Mouse (Mus musculus) liver, adult 2 months (tissue): Measurements from ENCODE around the gene Gm20388. TPM values are rescaled to one million over a fixed set of nuclear protein-coding genes. Genes with fewer than 3 reads are reported as not detected.

Experiments
- DNase-seq: peaks from one replicate; pipeline ENCODE4 v3.0.0-alpha.2; 2011; ENCODE audit warnings: low read depth, low spot score; ENCODE audit errors: extremely low read depth
- H3K27ac ChIP-seq: fragments of 200-500 bp; replicated peaks from 2 replicates; pipeline ENCODE4 v1.5.1; 2012; ENCODE audit warnings: low read depth, mild to moderate bottlenecking, control low read depth, inconsistent platforms, low read length; ENCODE audit not compliant: insufficient read depth
- H3K27me3 ChIP-seq: fragments of 200-500 bp; 2 replicates; pipeline ENCODE4 v1.6.1; 2012; ENCODE audit warnings: mild to moderate bottlenecking, moderate library complexity, low read length, inconsistent platforms; ENCODE audit not compliant: control insufficient read depth, insufficient read depth
- H3K36me3 ChIP-seq: fragments of 200-500 bp; 2 replicates; pipeline ENCODE4 v1.6.1; 2012; ENCODE audit warnings: low read length, inconsistent platforms; ENCODE audit not compliant: control insufficient read depth, insufficient read depth
- H3K4me1 ChIP-seq: fragments of 200-500 bp; 2 replicates; pipeline ENCODE4 v1.6.1; 2011; ENCODE audit warnings: low read length; ENCODE audit not compliant: control insufficient read depth, insufficient read depth
- H3K4me3 ChIP-seq: fragments of 200-500 bp; 2 replicates; pipeline ENCODE4 v1.5.1; 2011; ENCODE audit warnings: low read depth, mild to moderate bottlenecking, control low read depth, low read length, moderate library complexity; ENCODE audit not compliant: insufficient read depth
- H3K79me2 ChIP-seq: fragments of 200-500 bp; 2 replicates; pipeline ENCODE4 v1.6.1; 2012; ENCODE audit warnings: inconsistent platforms, mild to moderate bottlenecking, low read length, moderate library complexity; ENCODE audit not compliant: control insufficient read depth, insufficient read depth
- H3K9ac ChIP-seq: fragments of 200-500 bp; 2 replicates; pipeline ENCODE4 v1.6.1; 2012; ENCODE audit warnings: low read depth, mild to moderate bottlenecking, control low read depth, inconsistent platforms, low read length
- CTCF ChIP-seq: fragments of 200-500 bp; IDR thresholded peaks from 2 replicates; pipeline ENCODE4 v1.5.1; 2011; ENCODE audit warnings: low read depth, low read length, control low read depth
- POLR2A ChIP-seq: fragments of 200-500 bp; IDR thresholded peaks from 2 replicates; pipeline ENCODE4 v1.6.1; 2011; ENCODE audit warnings: low read length, control low read depth; ENCODE audit not compliant: insufficient read depth; ENCODE audit errors: extremely low read depth
- WGBS: fragments of 180-500 bp; shearing (Covaris S2); methylation state at CpG from one replicate; pipeline ENCODE4 v1.1.7; 2018; 5-methylcytosine and 5-hydroxymethylcytosine counted together
- polyA plus RNA-seq: library from polyadenylated mRNA; depleted of rRNA; stranded (reverse); fragments of >200 nt; gene quantifications from 2 replicates; pipeline ENCODE4 v1.2.3, GENCODE M21; 2012
- total RNA-seq: library from RNA; depleted of rRNA; stranded (reverse); fragments of >200 nt; gene quantifications from 2 replicates; pipeline ENCODE4 v1.2.3, GENCODE M21; 2014

The Gm20388 gene
- total and polyA plus RNA-seq, 2 experiments, result 6.4 to 19.9 TPM

DNA sequence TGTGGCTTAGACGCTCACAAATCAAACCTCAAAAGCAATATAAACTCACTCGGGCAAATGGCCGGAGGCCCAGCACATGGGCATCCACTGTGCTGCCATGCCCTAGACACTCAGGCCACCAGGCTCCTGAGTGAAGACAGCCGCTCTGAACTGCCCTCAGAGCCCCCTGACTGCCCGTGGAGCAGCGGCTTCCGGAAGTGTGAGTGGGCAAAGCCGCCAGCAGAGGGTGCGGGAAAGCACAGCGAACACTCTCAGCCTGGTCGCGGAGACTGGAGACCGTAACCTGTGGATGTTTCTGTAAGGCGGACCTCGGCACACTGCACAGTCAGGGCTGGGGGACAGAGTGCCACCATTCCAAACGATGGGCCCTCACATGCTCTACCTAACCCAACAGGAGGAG lies 1647.9 kb downstream of the Gm20388 start:
- no peaks in the 10 kb centered on the region for H3K27me3 ChIP-seq
- 93% methylated on average over 16 of the region's 16 CpGs for WGBS
- H3K36me3 ChIP-seq, result peaks cover 7% of the 10 kb centered on the region; the same call in 1 of the 2 replicates
- H3K27ac ChIP-seq, result no peak overlapping the region
- no peak overlapping the region for H3K9ac ChIP-seq
- peaks cover 3% of the 10 kb centered on the region; the same call in 1 of the 2 replicates for H3K79me2 ChIP-seq
- no peak for DNase-seq
- TF ChIP-seq POLR2A, result no peak
- no peak for TF ChIP-seq CTCF
- no peak overlapping the region for H3K4me3 ChIP-seq
- H3K4me1 ChIP-seq, result peaks cover 11% of the 10 kb centered on the region

DNA sequence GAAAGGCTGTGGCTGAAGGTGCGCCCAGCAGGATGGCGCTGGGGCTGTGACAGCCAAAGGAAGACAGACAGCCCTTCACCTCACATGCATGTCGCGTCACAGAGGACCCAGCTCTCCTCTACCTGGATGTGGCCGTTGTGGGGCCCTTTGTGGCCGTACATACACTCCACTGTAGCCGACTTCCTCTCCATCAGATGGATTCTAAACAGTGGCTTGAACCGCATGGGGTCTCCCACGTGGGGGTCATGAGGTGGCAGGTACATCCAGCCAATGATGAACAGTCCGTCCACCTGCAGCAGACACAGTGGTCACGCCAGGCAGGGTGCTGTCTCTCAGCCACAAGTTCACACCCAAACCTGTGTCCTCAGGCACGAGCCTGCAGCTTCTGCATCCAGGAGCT lies 1649.2 kb downstream of the Gm20388 start:
- no peak overlapping the region for H3K4me3 ChIP-seq
- no peak for DNase-seq
- TF ChIP-seq CTCF (no peak), POLR2A (no peak)
- H3K9ac ChIP-seq, result no peak overlapping the region
- WGBS, result 96% methylated on average over 12 of the region's 12 CpGs
- H3K79me2 ChIP-seq, result peaks cover 3% of the 10 kb centered on the region; the same call in 1 of the 2 replicates
- peaks cover 15% of the 10 kb centered on the region for H3K4me1 ChIP-seq
- no peaks in the 10 kb centered on the region for H3K27me3 ChIP-seq
- H3K36me3 ChIP-seq, result peaks cover 5% of the 10 kb centered on the region; the same call in 1 of the 2 replicates
- H3K27ac ChIP-seq, result no peak overlapping the region

DNA sequence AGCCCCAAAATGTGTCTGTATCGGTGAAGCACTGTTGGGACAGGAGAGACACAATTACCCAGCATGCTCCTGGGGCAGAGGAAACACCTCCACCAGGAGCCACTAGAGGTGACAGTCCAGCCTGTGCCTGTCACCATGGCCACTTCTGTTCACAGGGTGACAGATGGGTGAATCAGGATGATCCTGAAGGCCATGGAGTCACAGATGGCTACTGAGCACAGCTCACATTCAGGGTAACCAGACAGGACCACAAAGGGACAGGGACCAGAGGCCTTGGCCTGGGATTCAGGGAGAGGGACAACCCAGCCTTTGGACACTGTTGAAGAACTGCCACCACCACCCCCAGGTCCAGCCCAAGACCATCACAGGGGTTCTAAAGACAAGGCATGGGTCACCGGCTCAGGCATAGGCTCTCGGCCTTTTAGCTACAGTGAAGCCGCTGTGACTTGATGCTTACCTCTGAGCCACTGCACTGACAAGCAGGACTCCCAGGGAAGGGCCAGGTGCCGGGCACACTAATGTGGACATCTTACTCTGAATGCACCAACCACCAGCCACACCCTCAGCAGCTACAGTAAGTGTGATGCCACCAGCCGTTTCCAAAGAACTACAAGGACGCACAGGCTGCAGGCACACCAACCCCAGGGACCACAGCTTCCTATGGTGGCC lies 1649.9 kb downstream of the Gm20388 start:
- H3K4me1 ChIP-seq, result peaks cover 15% of the 10 kb centered on the region
- no peak overlapping the region for H3K4me3 ChIP-seq
- H3K27ac ChIP-seq, result no peak overlapping the region
- H3K9ac ChIP-seq, result no peak overlapping the region
- no peaks in the 10 kb centered on the region for H3K27me3 ChIP-seq
- peaks cover 3% of the 10 kb centered on the region; the same call in 1 of the 2 replicates for H3K79me2 ChIP-seq
- DNase-seq, result no peak
- WGBS, result 96% methylated on average over 7 of the region's 7 CpGs
- peaks cover 5% of the 10 kb centered on the region; the same call in 1 of the 2 replicates for H3K36me3 ChIP-seq
- TF ChIP-seq POLR2A (no peak), CTCF (no peak)

GRCm38 (mm10) chr8:121561636-121562345 lies 1651.2 kb downstream of the Gm20388 start:
- Histone ChIP-seq H3K4me3 (no peak overlapping the region), H3K4me1 (peaks cover 15% of the 10 kb centered on the region), H3K9ac (peak overlapping the region; percentile 69), H3K27me3 (no peaks in the 10 kb centered on the region), H3K79me2 (peaks cover 3% of the 10 kb centered on the region; the same call in 1 of the 2 replicates), H3K27ac (peak overlapping the region; percentile 98), H3K36me3 (peaks cover 5% of the 10 kb centered on the region; the same call in 1 of the 2 replicates)
- TF ChIP-seq POLR2A (0 out of 2 replicates have a peak, but pooled peaks have one; percentile 16), CTCF (peak; percentile 38)
- peak; percentile 90 for DNase-seq
- WGBS, result 54% methylated on average over 16 of the region's 16 CpGs

- peak; percentile 100 for DNase-seq
- Histone ChIP-seq H3K36me3 (peaks cover 5% of the 10 kb centered on the region; the same call in 1 of the 2 replicates), H3K27ac (peak overlapping the region; percentile 98), H3K4me1 (peaks cover 15% of the 10 kb centered on the region), H3K79me2 (peaks cover 8% of the 10 kb centered on the region; the same call in 1 of the 2 replicates), H3K4me3 (peak overlapping the region; percentile 7; the same call in 1 of the 2 replicates), H3K9ac (peak overlapping the region; percentile 69), H3K27me3 (no peaks in the 10 kb centered on the region)
- 21% methylated on average over 9 of the region's 9 CpGs for WGBS
- 0 out of 2 replicates have a peak, but pooled peaks have one; percentile 4 for TF ChIP-seq POLR2A
- no peak for TF ChIP-seq CTCF
These were observed 1652.3 kb downstream of the Gm20388 start for GRCm38 (mm10) chr8:121562941-121563351.
